Mouse (Mus musculus) lung, postnatal 14 days (tissue): ENCODE data around the gene Dtx3.

ENCODE experiments used
- DNase-seq: peaks from one replicate; pipeline ENCODE4 v3.0.0; 2021

Dtx3 gene

GRCm38 (mm10) chr10:127195328-127196129 is at the start of gene Dtx3:
Gene Dtx3, minus strand, starts transcription at chr10:127195728.
- DNase-seq: peak; percentile 40

- DNase-seq: no peak
Measured at GRCm38 (mm10) chr10:127238241-127238824, 42.8 kb upstream of the Dtx3 start.

GRCm38 (mm10) chr10:127236541-127236940 is 41.0 kb upstream of the Dtx3 start:
- DNase-seq: no peak

- DNase-seq: no peak
Measured at GRCm38 (mm10) chr10:127233141-127233540, 37.6 kb upstream of the Dtx3 start.

- no peak for DNase-seq
Measured at GRCm38 (mm10) chr10:127231741-127232140, 36.2 kb upstream of the Dtx3 start.

GRCm38 (mm10) chr10:127230693-127231092 is 35.2 kb upstream of the Dtx3 start:
- DNase-seq: no peak

- DNase-seq: peak; percentile 65
Measured at GRCm38 (mm10) chr10:127228897-127229296, 33.4 kb upstream of the Dtx3 start.

- no peak for DNase-seq
Measured at GRCm38 (mm10) chr10:127227163-127227562, 31.6 kb upstream of the Dtx3 start.

- DNase-seq: peak; percentile 19
Measured at GRCm38 (mm10) chr10:127226318-127226895, 30.9 kb upstream of the Dtx3 start.

GRCm38 (mm10) chr10:127225732-127226131 is 30.2 kb upstream of the Dtx3 start:
- DNase-seq: no peak

- no peak for DNase-seq
Measured at GRCm38 (mm10) chr10:127225213-127225612, 29.7 kb upstream of the Dtx3 start.

- DNase-seq: no peak
Measured at GRCm38 (mm10) chr10:127218339-127218738, 22.8 kb upstream of the Dtx3 start.

- DNase-seq: no peak
Measured at GRCm38 (mm10) chr10:127217177-127217576, 21.6 kb upstream of the Dtx3 start.

- no peak for DNase-seq
Measured at GRCm38 (mm10) chr10:127216456-127216855, 20.9 kb upstream of the Dtx3 start.

GRCm38 (mm10) chr10:127214422-127214803 is 18.9 kb upstream of the Dtx3 start:
- DNase-seq: no peak

GRCm38 (mm10) chr10:127213704-127214421 is 18.3 kb upstream of the Dtx3 start:
- no peak for DNase-seq

- DNase-seq: no peak
Measured at GRCm38 (mm10) chr10:127213272-127213671, 17.7 kb upstream of the Dtx3 start.

GRCm38 (mm10) chr10:127211414-127211854 is 15.9 kb upstream of the Dtx3 start, which contains the start of gene Pip4k2c:
Gene Pip4k2c, minus strand, starts transcription at chr10:127211585.
- DNase-seq: peak; percentile 89

GRCm38 (mm10) chr10:127210961-127211405 is 15.5 kb upstream of the Dtx3 start:
- no peak for DNase-seq

GRCm38 (mm10) chr10:127209928-127210570 is 14.5 kb upstream of the Dtx3 start:
- DNase-seq: no peak

- DNase-seq: no peak
Measured at GRCm38 (mm10) chr10:127208921-127209320, 13.4 kb upstream of the Dtx3 start.

- DNase-seq: no peak
Measured at GRCm38 (mm10) chr10:127205373-127205772, 9.8 kb upstream of the Dtx3 start.

- no peak for DNase-seq
Measured at GRCm38 (mm10) chr10:127204589-127204988, 9.1 kb upstream of the Dtx3 start.
